Mouse (Mus musculus) cortical plate, adult 2 months (tissue): ENCODE measurements around the gene Bcl9l.

ENCODE experiments used
- CTCF ChIP-seq: fragments of 200-500 bp; IDR thresholded peaks from 2 replicates; pipeline ENCODE4 v1.5.1; 2011; ENCODE audit warnings: mild to moderate bottlenecking, control low read depth, low read length; ENCODE audit not compliant: insufficient read depth; ENCODE audit errors: extremely low read depth
- POLR2A ChIP-seq: fragments of 200-500 bp; IDR thresholded peaks from 2 replicates; pipeline ENCODE4 v1.6.1; 2011; ENCODE audit warnings: mild to moderate bottlenecking, low read length, control low read depth; ENCODE audit not compliant: insufficient read depth; ENCODE audit errors: extremely low read depth

DNA sequence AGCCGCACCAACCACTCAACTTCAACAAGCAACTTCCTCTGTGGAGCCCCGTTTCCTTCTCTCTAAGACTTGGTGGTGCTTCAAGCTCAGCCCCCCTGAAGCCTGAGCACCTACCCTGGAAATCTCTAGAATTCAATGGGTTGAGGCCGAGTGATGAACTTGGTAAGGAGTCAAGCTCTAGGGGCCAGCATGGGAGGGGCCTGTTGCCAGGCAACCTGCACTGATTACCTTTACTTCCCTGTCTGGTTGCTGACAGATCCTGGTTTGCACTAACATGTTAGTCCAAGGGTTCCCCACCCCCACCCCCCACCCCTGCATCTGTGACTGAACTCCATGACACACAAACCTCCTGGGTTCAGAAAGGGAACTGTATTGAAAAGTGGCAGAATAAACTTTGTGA is 62.4 kb downstream of the Bcl9l start:
- TF ChIP-seq POLR2A (no peak), CTCF (no peak)
